Mouse (Mus musculus) heart, postnatal 14 days (tissue): ENCODE results near the gene Kdm2a. TPM values are rescaled to one million over a fixed set of nuclear protein-coding genes. Genes with fewer than 3 reads are reported as not detected.
A peak's percentile ranks its signal among the peaks of the same experiment; 100 is the strongest.

Source experiments
- DNase-seq, 2 experiments: peaks; one replicate each; pipeline ENCODE4 v3.0.0; 2021 to 2022
- intact Hi-C: fragments of 180-260 bp; cut with DNase I; formaldehyde crosslinking; loops from one replicate; pipeline ENCODE4 v1.15.1; 2025
- long read RNA-seq, 2 experiments: library from polyadenylated mRNA; stranded (forward); transcript quantifications; one replicate each; pipeline ENCODE4 v2.0.0; 2021
- total RNA-seq, 2 experiments: library from RNA; stranded (reverse); gene quantifications; 2 replicates each; pipeline ENCODE4 v1.2.3; 2021

Gene Kdm2a
- 10 to 100 TPM; 47.6 to 49.5 TPM for total RNA-seq
- long read RNA-seq, experiment 1, full-length matches to known transcripts = 1 of 14 reads
- long read RNA-seq, experiment 1, partial matches to known transcripts = 7 of 14 reads
- long read RNA-seq, experiment 1, other reads (novel, unspliced or antisense) = 6 of 14 reads
- long read RNA-seq, experiment 2, full-length matches to known transcripts = 2 of 3 reads
- long read RNA-seq, experiment 2, partial matches to known transcripts = 0 of 3 reads
- long read RNA-seq, experiment 2, other reads (novel, unspliced or antisense) = 1 of 3 reads

DNA sequence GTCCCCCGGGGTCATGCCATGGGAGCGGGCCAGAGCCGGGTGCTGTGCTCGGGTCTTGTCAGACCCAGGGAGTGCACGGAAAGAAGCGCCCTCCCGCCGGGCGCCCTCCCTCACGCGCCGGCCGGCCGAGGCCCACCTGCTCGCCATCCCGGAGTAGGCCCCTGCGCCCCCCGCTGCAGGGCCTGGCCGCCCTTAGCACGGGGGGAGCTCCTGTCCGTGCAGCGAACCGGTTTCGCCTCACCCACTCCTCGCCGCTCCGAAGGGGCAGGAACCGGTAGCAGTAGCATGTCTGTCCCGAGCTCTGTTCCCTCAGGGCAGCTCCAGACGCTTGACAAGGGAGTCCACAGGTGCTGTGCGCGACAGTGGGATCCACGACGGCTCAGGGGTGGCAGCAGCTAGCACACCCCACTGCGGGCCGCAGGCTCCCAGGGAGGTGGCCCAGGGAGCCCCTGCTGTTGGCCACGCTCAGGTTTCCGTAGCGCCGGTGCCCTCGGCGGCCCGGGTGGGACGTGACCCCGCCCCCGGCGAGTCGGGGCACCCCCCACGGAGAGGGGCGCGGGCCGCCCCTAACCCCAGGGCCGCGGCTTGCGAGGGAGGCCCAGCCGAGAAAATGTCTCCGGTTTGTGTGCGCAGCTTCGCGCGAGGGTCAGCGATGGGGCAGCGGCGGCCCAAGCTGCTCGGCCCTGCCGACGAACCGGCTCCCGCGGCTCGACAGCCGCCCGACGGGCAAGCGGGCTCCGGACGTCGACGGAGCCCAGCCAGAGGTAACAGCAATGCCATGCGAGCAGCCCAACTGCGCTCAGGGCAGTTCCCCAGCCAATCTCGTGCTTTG, at the start of gene Kdm2a:
Gene Kdm2a (minus strand): TSS at position 488 of the 832 bp plus-strand sequence.
- intact Hi-C loops = loop anchor here (5.0 kb wide), 1 partner anchor 66 kb away; no protein-coding TSS in a partner anchor
- DNase-seq = peak; percentile 56 to 62

DNA sequence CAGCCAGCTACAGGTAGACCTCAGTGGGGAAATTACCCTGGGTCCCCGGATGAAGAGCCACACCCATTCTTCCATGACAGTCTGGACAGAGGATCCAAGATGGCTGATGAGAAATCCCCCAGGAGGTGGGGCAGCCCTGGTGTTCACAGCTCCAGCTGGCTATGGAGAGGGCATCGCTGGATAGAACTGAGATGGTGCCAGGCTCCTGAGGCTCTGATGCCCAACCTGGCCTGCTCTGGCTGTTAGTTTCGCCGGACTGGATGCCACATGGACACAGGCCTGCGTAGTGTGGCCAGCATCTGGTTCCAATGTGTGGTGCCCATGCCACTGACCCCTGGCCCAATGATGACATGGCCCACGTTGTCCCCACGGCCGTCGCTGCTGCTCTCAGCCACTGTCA, 49.4 kb upstream of the Kdm2a start:
- intact Hi-C loops = no loop called here
- no peak for DNase-seq

DNA sequence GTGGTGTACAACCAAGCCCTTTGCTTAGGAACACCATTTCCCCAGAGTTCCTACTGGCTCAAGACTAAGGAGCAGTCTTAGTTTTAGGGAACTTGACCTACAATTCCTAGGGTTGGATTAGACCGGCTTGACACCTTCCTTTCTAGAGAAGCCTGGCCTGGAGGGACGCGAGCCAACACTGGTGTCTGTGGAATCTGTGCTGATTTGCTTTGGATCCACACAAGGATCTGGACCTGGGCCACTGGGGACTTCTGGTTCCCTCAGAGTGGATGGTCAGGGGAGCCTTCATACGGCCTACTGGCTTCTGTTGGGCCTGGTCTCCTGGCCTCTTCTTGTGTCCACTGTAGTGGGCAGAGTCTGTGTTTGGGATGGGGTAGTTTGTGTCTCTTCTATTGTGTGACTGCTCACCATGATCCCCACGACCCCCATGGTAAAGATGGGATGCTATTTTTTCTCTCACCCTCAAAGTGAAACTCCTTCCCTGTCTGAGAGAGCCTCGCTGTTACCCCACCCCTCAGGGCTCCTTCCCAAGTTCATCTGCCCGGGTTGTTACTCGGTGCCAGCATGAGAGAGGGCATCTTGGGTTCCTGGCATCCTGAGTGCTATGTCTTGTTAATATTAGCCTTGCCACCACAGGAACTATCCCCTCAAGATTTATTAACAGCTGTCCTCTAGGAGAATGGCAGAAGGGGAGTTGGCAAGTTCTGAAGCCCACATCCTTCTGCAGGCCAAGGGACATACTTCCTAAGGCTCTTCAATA, 48.8 kb upstream of the Kdm2a start:
- DNase-seq = no peak

GRCm38 (mm10) chr19:4442408-4442807, 44.3 kb upstream of the Kdm2a start:
- intact Hi-C loops = loop anchor here (5.0 kb wide), 1 partner anchor 105 kb away; no protein-coding TSS in a partner anchor
- DNase-seq = peak; percentile 77 to 86

More for the DNA sequence above, 48.8 kb upstream of the Kdm2a start:
- intact Hi-C loops = no loop called here

- DNase-seq = peak; percentile 33 to 34
- intact Hi-C loops = loop anchor here (5.0 kb wide), 1 partner anchor 104 kb away; no protein-coding TSS in a partner anchor
Observed at GRCm38 (mm10) chr19:4441621-4442161, 43.6 kb upstream of the Kdm2a start.

- peak; percentile 40 to 61 for DNase-seq
- intact Hi-C loops = loop anchor here (5.0 kb wide), 1 partner anchor 104 kb away; no protein-coding TSS in a partner anchor
Observed at GRCm38 (mm10) chr19:4441090-4441591, 43.1 kb upstream of the Kdm2a start.

DNA sequence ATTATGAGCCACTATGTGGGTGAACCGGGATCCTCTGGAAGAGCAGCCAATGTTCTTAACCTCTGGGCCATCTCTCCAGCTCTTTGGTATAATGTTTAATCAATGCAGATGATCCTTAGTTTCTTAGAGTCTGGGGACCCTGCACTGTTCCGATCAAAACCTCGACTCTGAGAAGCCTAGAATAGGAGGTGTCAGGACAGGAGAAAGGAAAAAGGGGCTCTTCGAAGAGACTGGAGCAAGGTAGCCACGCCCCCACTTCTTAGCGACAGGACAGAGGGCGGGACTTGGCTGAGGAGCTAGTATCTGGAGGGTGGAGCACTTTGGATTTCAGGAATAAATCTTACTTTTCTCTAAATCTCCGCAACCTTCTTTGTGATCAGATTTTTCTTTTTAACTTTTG, 42.1 kb upstream of the Kdm2a start:
- DNase-seq = peak; percentile 27 to 43
- intact Hi-C loops = loop anchor here (5.0 kb wide), 1 partner anchor 103 kb away; no protein-coding TSS in a partner anchor

- intact Hi-C loops = no loop called here
- peak; percentile 67 to 72 for DNase-seq
Observed at GRCm38 (mm10) chr19:4439161-4439801, 41.2 kb upstream of the Kdm2a start, which contains the start of gene Rhod. Gene Rhod, minus strand, starts transcription at chr19:4439432.

- intact Hi-C loops = no loop called here
- no peak for DNase-seq
Observed at GRCm38 (mm10) chr19:4438791-4439160, 40.7 kb upstream of the Kdm2a start.

- DNase-seq = no peak
- intact Hi-C loops = no loop called here
Observed at GRCm38 (mm10) chr19:4437886-4438285, 39.8 kb upstream of the Kdm2a start.

GRCm38 (mm10) chr19:4436254-4436653, 38.2 kb upstream of the Kdm2a start:
- intact Hi-C loops = no loop called here
- DNase-seq = no peak

DNA sequence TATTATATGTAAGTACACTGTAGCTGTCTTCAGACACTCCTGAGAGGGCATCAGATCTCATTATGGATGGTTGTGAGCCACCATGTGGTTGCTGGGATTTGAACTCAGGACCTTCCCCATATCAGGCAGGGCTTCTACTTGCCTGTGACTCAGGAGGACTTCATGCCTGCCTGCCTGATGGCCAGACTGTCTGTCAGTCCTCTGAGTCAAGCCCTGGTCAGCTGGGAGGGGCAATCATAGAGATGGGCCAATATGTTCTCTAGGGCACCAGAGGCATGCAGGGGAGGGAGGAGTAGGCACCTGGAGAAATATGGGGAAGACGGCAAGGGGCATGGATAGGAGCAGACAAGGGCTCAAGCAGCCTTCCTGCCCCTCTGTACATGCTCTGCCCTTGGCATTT, 36.9 kb upstream of the Kdm2a start:
- intact Hi-C loops = no loop called here
- DNase-seq = no peak

DNA sequence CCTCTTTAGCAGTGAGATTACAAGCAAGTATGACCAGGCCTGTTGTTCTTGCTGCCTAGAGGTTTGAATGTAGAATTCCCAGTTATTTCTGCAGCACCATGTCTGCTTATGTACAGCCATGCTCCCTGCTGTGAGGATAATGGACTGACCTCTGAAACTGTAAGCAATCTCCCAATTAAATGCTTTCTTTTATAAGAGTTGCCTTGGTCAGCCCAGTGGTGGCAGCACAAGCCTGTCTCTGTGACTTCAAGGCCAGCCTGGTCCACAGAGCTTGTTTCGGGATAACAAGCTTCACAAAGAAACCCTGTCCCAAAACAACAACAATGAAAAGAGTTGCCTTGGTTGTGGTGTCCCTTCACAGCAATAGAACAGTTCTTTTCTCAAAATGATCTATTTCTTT, 35.7 kb upstream of the Kdm2a start:
- DNase-seq = no peak
- intact Hi-C loops = no loop called here

DNA sequence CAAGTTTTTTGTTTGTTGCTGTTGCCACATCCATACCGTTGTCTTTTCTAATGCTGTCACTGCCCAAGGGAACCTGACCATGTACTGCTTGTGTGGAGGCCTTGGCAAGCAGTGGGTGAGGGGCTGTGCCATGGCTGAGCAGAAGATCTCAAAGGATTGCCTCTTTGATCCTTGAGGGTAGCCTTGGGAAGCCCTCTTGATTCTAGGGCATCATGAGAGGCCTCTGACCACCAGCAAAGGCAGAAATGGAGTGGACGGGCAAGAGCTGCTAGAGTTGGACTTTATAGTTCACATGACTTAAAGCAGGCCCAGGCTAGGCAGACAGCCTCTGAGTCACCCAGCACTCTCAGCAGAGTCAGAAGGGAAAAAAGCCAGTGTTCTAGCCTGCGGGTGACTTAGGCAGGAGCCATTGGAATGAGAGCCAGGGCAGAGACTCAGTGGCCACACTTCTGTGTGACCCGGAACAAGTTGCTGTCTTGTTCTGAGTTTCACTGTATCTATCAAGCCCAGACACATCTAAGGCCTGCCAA, 32.1 kb upstream of the Kdm2a start:
- no peak for DNase-seq
- intact Hi-C loops = no loop called here

- peak; percentile 23 to 56 for DNase-seq
- intact Hi-C loops = no loop called here
Observed at GRCm38 (mm10) chr19:4425610-4426366, 27.7 kb upstream of the Kdm2a start.

DNA sequence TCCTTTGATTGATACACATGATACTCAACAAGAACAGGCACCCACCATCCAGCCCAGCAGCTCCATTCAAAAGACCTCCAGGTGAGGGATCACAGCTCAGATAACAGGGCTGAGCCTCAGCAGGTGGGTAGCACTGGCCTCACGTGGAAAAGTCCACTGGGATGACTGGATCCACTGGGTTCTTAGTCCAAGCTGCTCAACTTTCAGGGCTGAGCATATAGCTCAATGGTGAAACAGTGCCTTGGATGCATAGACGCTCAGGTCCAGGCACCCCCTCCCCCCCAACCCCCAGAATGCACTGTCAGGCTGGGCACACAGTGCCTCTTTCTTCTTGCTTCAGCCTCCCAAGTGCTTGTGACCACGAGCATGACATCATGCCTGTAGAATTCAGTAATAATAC, 24.9 kb upstream of the Kdm2a start:
- DNase-seq = no peak
- intact Hi-C loops = no loop called here

- intact Hi-C loops = no loop called here
- DNase-seq = no peak
Observed at GRCm38 (mm10) chr19:4422581-4422980, 24.5 kb upstream of the Kdm2a start.

- no peak for DNase-seq
- intact Hi-C loops = no loop called here
Observed at GRCm38 (mm10) chr19:4420153-4420910, 22.2 kb upstream of the Kdm2a start.
